9 mouse cellular contexts compared by ENCODE assay signal in genomic region chr13:93674131-93674561, GRCm38 (mm10). TPM values are rescaled to one million over a fixed set of nuclear protein-coding genes. Genes with fewer than 3 reads are reported as not detected.
DNase-seq lines count a peak whose midpoint lies in the region; ATAC-seq and TF ChIP-seq lines count a peak whose summit lies in the region.
"Had no signal": no experiment of that assay in that cellular context is flagged by ENCODE, and none has a peak within 500 bp of the region (broad histone marks: within the 10 kb centered on the region; RNA-seq: fewer than 3 reads in every experiment).

Bhmt2 (minus strand) TSS chr13:93674302.
Dmgdh (plus strand) TSS chr13:93674433.

- TF ChIP-seq CTCF in lung, adult 2 months (IDR thresholded peaks at IDR 0.05; ENCODE audit: insufficient read depth, low read length), result no peak
- no peak for TF ChIP-seq CTCF in intestine, postnatal 0 days (IDR thresholded peaks at IDR 0.05; ENCODE audit: low read depth)
- no peak for TF ChIP-seq CTCF in stomach, postnatal 0 days (IDR thresholded peaks at IDR 0.05; ENCODE audit: low read depth)

- no peak for DNase-seq in lung, adult 2 months
- DNase-seq in stomach, postnatal 0 days (ENCODE audit: low spot score), result no peak
- no peak for DNase-seq in right cerebral cortex, postnatal 25 days
- no peak for DNase-seq in gastrocnemius, adult 18-20 months (ENCODE audit: low spot score)
- DNase-seq in spleen, postnatal 36 days (ENCODE audit: low spot score in 2 of 2), result no peak
- DNase-seq: left cerebral cortex, postnatal 4 days had no signal

- peaks cover 7% of the 10 kb centered on the region; the same call in 1 of the 2 replicates for H3K4me1 ChIP-seq in lung, embryonic 15.5 days
- no peaks in the 10 kb centered on the region for H3K4me1 ChIP-seq in lung, adult 2 months (ENCODE audit: control insufficient read depth, insufficient read depth, low read length)
- H3K4me1 ChIP-seq in intestine, postnatal 0 days (replicated peaks; ENCODE audit: control insufficient read depth, insufficient read depth, low read length), result no peaks in the 10 kb centered on the region
- no peaks in the 10 kb centered on the region for H3K4me1 ChIP-seq in liver, embryonic 12.5 days
- H3K4me1 ChIP-seq in stomach, postnatal 0 days (replicated peaks; ENCODE audit: control insufficient read depth, insufficient read depth), result no peaks in the 10 kb centered on the region

- peak within 1 kb of the TSS; percentile 43 for H3K4me2 ChIP-seq in lung, embryonic 15.5 days
- H3K4me2 ChIP-seq in intestine, postnatal 0 days (replicated peaks; ENCODE audit: low read depth), result peak within 1 kb of the TSS; percentile 30
- peak within 1 kb of the TSS; percentile 41 for H3K4me2 ChIP-seq in liver, embryonic 12.5 days
- peak within 1 kb of the TSS; percentile 17; the same call in 1 of the 2 replicates for H3K4me2 ChIP-seq in stomach, postnatal 0 days (replicated peaks; ENCODE audit: low read depth)

- no peaks in the 10 kb centered on the region for H3K9me3 ChIP-seq in lung, embryonic 15.5 days
- H3K9me3 ChIP-seq in intestine, postnatal 0 days (ENCODE audit: control insufficient read depth), result no peaks in the 10 kb centered on the region
- no peaks in the 10 kb centered on the region for H3K9me3 ChIP-seq in liver, embryonic 12.5 days (replicated peaks)
- no peaks in the 10 kb centered on the region for H3K9me3 ChIP-seq in stomach, postnatal 0 days (ENCODE audit: control insufficient read depth, low read length)

- no peak within 1 kb of the TSS for H3K27ac ChIP-seq in lung, embryonic 15.5 days
- H3K27ac ChIP-seq in intestine, postnatal 0 days (ENCODE audit: low read depth, low read length), result no peak within 1 kb of the TSS
- H3K27ac ChIP-seq in liver, embryonic 12.5 days, result no peak within 1 kb of the TSS
- H3K27ac ChIP-seq in stomach, postnatal 0 days (replicated peaks), result no peak within 1 kb of the TSS

- H3K36me3 ChIP-seq in lung, embryonic 15.5 days, result no peaks in the 10 kb centered on the region
- no peaks in the 10 kb centered on the region for H3K36me3 ChIP-seq in intestine, postnatal 0 days (ENCODE audit: control insufficient read depth, insufficient read depth)
- no peaks in the 10 kb centered on the region for H3K36me3 ChIP-seq in liver, embryonic 12.5 days
- no peaks in the 10 kb centered on the region for H3K36me3 ChIP-seq in stomach, postnatal 0 days (ENCODE audit: control insufficient read depth, insufficient read depth, low read length)

- H3K4me3 ChIP-seq in lung, embryonic 15.5 days, result 0 out of 2 replicates have a peak within 1 kb of the TSS, but pooled peaks have one; percentile 7
- H3K4me3 ChIP-seq in lung, adult 2 months (replicated peaks; ENCODE audit: extremely low read depth, low read depth, low read length), result no peak within 1 kb of the TSS
- no peak within 1 kb of the TSS for H3K4me3 ChIP-seq in intestine, postnatal 0 days (ENCODE audit: low read depth, low read length)
- peak within 1 kb of the TSS; percentile 37 for H3K4me3 ChIP-seq in liver, embryonic 12.5 days
- 0 out of 2 replicates have a peak within 1 kb of the TSS, but pooled peaks have one; percentile 1 for H3K4me3 ChIP-seq in stomach, postnatal 0 days (ENCODE audit: low read depth, low read length)

- TF ChIP-seq POLR2A in lung, adult 2 months (IDR thresholded peaks at IDR 0.05; ENCODE audit: borderline replicate concordance, extremely low read depth, low read depth, low read length), result no peak

- H3K9ac ChIP-seq in lung, embryonic 15.5 days, result no peak within 1 kb of the TSS
- H3K9ac ChIP-seq in intestine, postnatal 0 days (ENCODE audit: low read depth, low read length), result no peak within 1 kb of the TSS
- no peak within 1 kb of the TSS for H3K9ac ChIP-seq in liver, embryonic 12.5 days
- H3K9ac ChIP-seq in stomach, postnatal 0 days (ENCODE audit: low read length), result no peak within 1 kb of the TSS

- 6% methylated on average over 29 of the region's 31 CpGs for WGBS in lung, embryonic 15.5 days
- 12% methylated on average over 30 of the region's 31 CpGs for WGBS in lung, adult 2 months
- WGBS in intestine, postnatal 0 days, result 9% methylated on average over 31 of the region's 31 CpGs
- 9% methylated on average over 31 of the region's 31 CpGs for WGBS in liver, embryonic 12.5 days (ENCODE audit: insufficient replicate concordance)
- 10% methylated on average over 31 of the region's 31 CpGs for WGBS in stomach, postnatal 0 days

- ATAC-seq in lung, embryonic 15.5 days (ENCODE audit: borderline replicate concordance, extremely low read depth, low FRiP score, low TSS enrichment), result no peak
- no peak for ATAC-seq in intestine, postnatal 0 days
- ATAC-seq in liver, embryonic 12.5 days, result peak; percentile 69
- ATAC-seq in stomach, postnatal 0 days (ENCODE audit: low FRiP score, low TSS enrichment), result no peak

- no peak for TF ChIP-seq EP300 in stomach, postnatal 0 days (optimal IDR thresholded peaks at IDR 0.05)

- H3K27me3 ChIP-seq in lung, embryonic 15.5 days, result peaks cover 11% of the 10 kb centered on the region
- H3K27me3 ChIP-seq in intestine, postnatal 0 days (replicated peaks; ENCODE audit: control insufficient read depth, insufficient read depth, low read length), result peaks cover 10% of the 10 kb centered on the region; the same call in 1 of the 2 replicates
- H3K27me3 ChIP-seq in liver, embryonic 12.5 days (replicated peaks), result peaks cover 21% of the 10 kb centered on the region
- no peaks in the 10 kb centered on the region; the same call in 1 of the 2 replicates for H3K27me3 ChIP-seq in stomach, postnatal 0 days (ENCODE audit: control insufficient read depth, insufficient read depth, low read length)

RNA-seq across cellular contexts. Expression of gene Bhmt2, which starts in this region (rescaled TPM):
- 0.30 TPM in 1 of 2 replicates, not detected in the other for polyA plus RNA-seq in lung, embryonic 15.5 days (2015; fragmentation: Nextera tagmentation; extraction: Ambion mirVana)
- polyA plus RNA-seq in lung, adult 2 months (2012; rRNA removed), result 0.07 TPM in 1 of 2 replicates, not detected in the other
- 0.04 TPM in 1 of 2 replicates, not detected in the other for polyA plus RNA-seq in intestine, postnatal 0 days (2015; fragmentation: Nextera tagmentation; extraction: Ambion mirVana)
- polyA plus RNA-seq in liver, embryonic 12.5 days (2016; fragmentation: Nextera tagmentation; extraction: Ambion mirVana), result 12.3 and 12.7 TPM in 2 replicates
- 0.13 and 0.39 TPM in 2 replicates for polyA plus RNA-seq in stomach, postnatal 0 days (2015; fragmentation: Nextera tagmentation; extraction: Ambion mirVana)
- total RNA-seq in gastrocnemius, adult 18-20 months (2021), result under 1 TPM in 1 of 2 experiments, not detected in 1; 0.12 TPM

RNA-seq across cellular contexts. Expression of gene Dmgdh, which starts in this region (rescaled TPM):
- polyA plus RNA-seq in lung, embryonic 15.5 days (2015; fragmentation: Nextera tagmentation; extraction: Ambion mirVana), result 0.15 TPM in 1 of 2 replicates, not detected in the other
- polyA plus RNA-seq in lung, adult 2 months (2012; rRNA removed), result 0.03 and 0.06 TPM in 2 replicates
- polyA plus RNA-seq in intestine, postnatal 0 days (2015; fragmentation: Nextera tagmentation; extraction: Ambion mirVana), result 0.58 and 0.90 TPM in 2 replicates
- polyA plus RNA-seq in liver, embryonic 12.5 days (2016; fragmentation: Nextera tagmentation; extraction: Ambion mirVana), result 7.5 and 8.5 TPM in 2 replicates
- polyA plus RNA-seq in stomach, postnatal 0 days (2015; fragmentation: Nextera tagmentation; extraction: Ambion mirVana), result 0.12 and 0.13 TPM in 2 replicates
- under 1 TPM in 1 of 2 experiments, not detected in 1; 0.14 TPM for total RNA-seq in gastrocnemius, adult 18-20 months (2021)

Comparison
In these comparisons a context has a peak if more than half of its experiments do, and no peak if none do; other contexts are left out.
1. H3K4me3 ChIP-seq: peak in lung, embryonic 15.5 days (single experiment), liver, embryonic 12.5 days (single experiment) and stomach, postnatal 0 days (single experiment); none in lung, adult 2 months (single experiment) and intestine, postnatal 0 days (single experiment).
2. Peak in every context shown above with its lines, with median percentiles within 50 percentile points of each other: H3K4me2 ChIP-seq.